Mouse (Mus musculus): ENCODE results near the gene Agpat4. TPM values are rescaled to one million over a fixed set of nuclear protein-coding genes. Genes with fewer than 3 reads are reported as not detected.

Gene Agpat4
- total RNA-seq, 2 experiments from 2014 or later, result 33.2 to 54.3 TPM

DNA sequence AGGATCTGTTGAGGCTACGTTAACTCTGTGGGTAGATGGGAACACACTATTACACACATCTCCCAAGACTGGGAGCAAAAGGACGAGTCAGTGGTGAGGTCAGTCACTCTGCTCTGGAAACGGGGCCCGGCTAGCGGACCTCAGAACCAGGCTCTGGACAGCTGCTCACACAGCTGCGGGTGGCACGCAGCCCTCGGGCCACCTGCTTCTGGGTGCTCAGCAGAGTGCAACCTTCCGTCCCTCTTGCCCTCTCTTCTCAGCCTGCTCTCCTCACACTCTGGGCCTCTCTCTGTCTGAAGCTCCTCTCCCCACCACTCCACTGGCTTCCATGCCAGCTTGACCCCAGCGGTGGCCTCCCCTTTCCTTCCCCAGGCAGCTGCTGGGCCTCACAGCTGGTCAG, 150.0 kb downstream of the Agpat4 start:
- no peak for DNase-seq (ENCODE audit: low spot score in 2 of 2)

Other genes with a start within 250 kb of the Agpat4 start
- 10 to 100 TPM; 23.0 to 23.3 TPM for gene Map3k4, start 200.1 kb downstream of the Agpat4 start, total RNA-seq (2021)